Mouse (Mus musculus) heart, postnatal 0 days (tissue): ENCODE results near the gene Rdh14.

Experiments used
- CTCF ChIP-seq: IDR thresholded peaks from 2 replicates; pipeline ENCODE4 v1.5.1; 2016; ENCODE audit warnings: antibody characterized with exemption, control low read depth, low read depth
- EP300 ChIP-seq: IDR thresholded peaks from 2 replicates; pipeline ENCODE4 v1.6.1; 2016; ENCODE audit warnings: antibody characterized with exemption, low read depth

- TF ChIP-seq CTCF (no peak), EP300 (no peak)
Observed at GRCm38 (mm10) chr12:10357756-10358155, 32.8 kb upstream of the Rdh14 start.
